Mouse (Mus musculus) common myeloid progenitor, adult 5-6 weeks (primary cell): ENCODE data around the gene Gimap8. TPM values are rescaled to one million over a fixed set of nuclear protein-coding genes. Genes with fewer than 3 reads are reported as not detected.
"Not testable (repeated sequence)": the region's sequence is repeated elsewhere in the genome, so short reads cannot be mapped to it uniquely, and the experiment has no call there.

Experiments
- ATAC-seq: replicated peaks from 2 replicates; pipeline ENCODE4 v1.8.0; 2016; ENCODE audit warnings: low read depth, mild to moderate bottlenecking, moderate TSS enrichment, inconsistent platforms; ENCODE audit not compliant: poor library complexity, severe bottlenecking
- total RNA-seq: library from RNA; stranded (forward); fragments of 200-1000, 187-1606 nt; gene quantifications from 2 replicates; pipeline ENCODE4 v1.2.3, GENCODE M21; 2017

Gene Gimap8
- total RNA-seq, 1 experiment from 2014 or later = 3.7 TPM

GRCm38 (mm10) chr6:48676860-48677415 is 29.9 kb downstream of the Gimap8 start:
- ATAC-seq = no peak

GRCm38 (mm10) chr6:48677492-48678345 is 30.7 kb downstream of the Gimap8 start:
- ATAC-seq = no peak

- no peak for ATAC-seq
Observed at GRCm38 (mm10) chr6:48678391-48678790, 31.4 kb downstream of the Gimap8 start.

- no peak for ATAC-seq
Observed at GRCm38 (mm10) chr6:48679701-48680100, 32.7 kb downstream of the Gimap8 start.

- no peak for ATAC-seq
Observed at GRCm38 (mm10) chr6:48680421-48680820, 33.4 kb downstream of the Gimap8 start.

GRCm38 (mm10) chr6:48681472-48682090 is 34.5 kb downstream of the Gimap8 start:
- ATAC-seq = no peak

- ATAC-seq = no peak
Observed at GRCm38 (mm10) chr6:48682271-48682670, 35.2 kb downstream of the Gimap8 start.

- ATAC-seq = not testable (repeated sequence)
Observed at GRCm38 (mm10) chr6:48683263-48683821, 36.3 kb downstream of the Gimap8 start.

- ATAC-seq = no peak
Observed at GRCm38 (mm10) chr6:48684319-48684718, 37.3 kb downstream of the Gimap8 start, which contains the start of gene Gimap4. Gene Gimap4 (plus strand): TSS chr6:48684549.

- no peak for ATAC-seq
Observed at GRCm38 (mm10) chr6:48684806-48685205, 37.8 kb downstream of the Gimap8 start.

- no peak for ATAC-seq
Observed at GRCm38 (mm10) chr6:48685251-48685650, 38.2 kb downstream of the Gimap8 start.

- ATAC-seq = peak; percentile 55
Observed at GRCm38 (mm10) chr6:48685694-48686665, 38.9 kb downstream of the Gimap8 start.

- ATAC-seq = peak; percentile 91
Observed at GRCm38 (mm10) chr6:48687077-48687476, 40.0 kb downstream of the Gimap8 start.

- ATAC-seq = no peak
Observed at GRCm38 (mm10) chr6:48689320-48689719, 42.3 kb downstream of the Gimap8 start.

- 0 out of 2 replicates have a peak, but pooled peaks have one; percentile 22 for ATAC-seq
Observed at GRCm38 (mm10) chr6:48692962-48693361, 45.9 kb downstream of the Gimap8 start.

- no peak for ATAC-seq
Observed at GRCm38 (mm10) chr6:48696830-48697554, 50.0 kb downstream of the Gimap8 start.

GRCm38 (mm10) chr6:48697555-48697930 is 50.5 kb downstream of the Gimap8 start:
- ATAC-seq = no peak

- ATAC-seq = no peak
Observed at GRCm38 (mm10) chr6:48698066-48698856, 51.2 kb downstream of the Gimap8 start.
